Mouse (Mus musculus) kidney, embryonic 16.5 days (tissue): Measurements from ENCODE around the gene Bbs9. TPM values are rescaled to one million over a fixed set of nuclear protein-coding genes. Genes with fewer than 3 reads are reported as not detected.

ENCODE experiments used
- ATAC-seq: fragments of 200-750 bp; cut with Nextera tagmentation; 2 replicates; pipeline ENCODE4 v1.8.0; 2017; ENCODE audit warnings: moderate TSS enrichment; ENCODE audit not compliant: low FRiP score, low TSS enrichment
- H3K27ac ChIP-seq: fragments of 300-500 bp; sonication (generic); 2 replicates; pipeline ENCODE4 v1.5.1; 2014; ENCODE audit warnings: low read length
- H3K27me3 ChIP-seq: fragments of 300-500 bp; sonication (generic); 2 replicates; pipeline ENCODE4 v1.6.1; 2014; ENCODE audit warnings: low read length, control low read depth, mixed read lengths; ENCODE audit not compliant: insufficient read depth
- H3K36me3 ChIP-seq: fragments of 300-500 bp; sonication (generic); 2 replicates; pipeline ENCODE4 v1.6.1; 2014; ENCODE audit warnings: low read length, control low read depth, mixed read lengths; ENCODE audit not compliant: insufficient read depth
- H3K4me1 ChIP-seq: fragments of 300-500 bp; sonication (generic); 2 replicates; pipeline ENCODE4 v1.6.1; 2014; ENCODE audit warnings: low read length, control low read depth, mixed read lengths; ENCODE audit not compliant: insufficient read depth
- H3K4me2 ChIP-seq: fragments of 300-500 bp; sonication (generic); replicated peaks from 2 replicates; pipeline ENCODE4 v1.6.1; 2014; ENCODE audit warnings: low read depth, low read length
- H3K4me3 ChIP-seq: fragments of 300-500 bp; sonication (generic); 2 replicates; pipeline ENCODE4 v1.5.1; 2014; ENCODE audit warnings: mild to moderate bottlenecking, low read length
- H3K9ac ChIP-seq: fragments of 300-500 bp; sonication (generic); replicated peaks from 2 replicates; pipeline ENCODE4 v1.6.1; 2014; ENCODE audit warnings: low read length
- H3K9me3 ChIP-seq: fragments of 300-500 bp; sonication (generic); 2 replicates; pipeline ENCODE4 v1.6.1; 2016; ENCODE audit warnings: low read length, control low read depth
- WGBS: fragments of 180-500 bp; shearing (Covaris S2); extraction: QIAGEN DNeasy Blood & Tissue Kit; methylation state at CpG from one replicate; pipeline ENCODE4 v1.1.7; 2014; 5-methylcytosine and 5-hydroxymethylcytosine counted together
- polyA plus RNA-seq: library from polyadenylated mRNA; unstranded; fragments of >200 nt; fragmentation: Nextera tagmentation; extraction: Ambion mirVana; gene quantifications from 2 replicates; pipeline ENCODE4 v1.2.1, GENCODE M21; 2015

The Bbs9 gene
- polyA plus RNA-seq, 1 experiment from 2014 or later: 12.2 TPM

GRCm38 (mm10) chr9:22879266-22879665 lies 403.8 kb downstream of the Bbs9 start:
- Histone ChIP-seq H3K4me3 (no peak overlapping the region), H3K36me3 (no peaks in the 10 kb centered on the region), H3K4me1 (no peaks in the 10 kb centered on the region), H3K9ac (no peak overlapping the region), H3K4me2 (no peak overlapping the region), H3K27ac (no peak overlapping the region), H3K27me3 (no peaks in the 10 kb centered on the region), H3K9me3 (peaks cover 5% of the 10 kb centered on the region; the same call in 1 of the 2 replicates)
- no peak for ATAC-seq
- WGBS: 66% methylated on average over 3 of the region's 3 CpGs

GRCm38 (mm10) chr9:22886351-22886750 lies 410.8 kb downstream of the Bbs9 start:
- WGBS: 79% methylated on average over 4 of the region's 4 CpGs
- Histone ChIP-seq H3K36me3 (no peaks in the 10 kb centered on the region), H3K27ac (no peak overlapping the region), H3K4me3 (no peak overlapping the region), H3K9me3 (peaks cover 4% of the 10 kb centered on the region; the same call in 1 of the 2 replicates), H3K4me2 (no peak overlapping the region), H3K4me1 (no peaks in the 10 kb centered on the region), H3K9ac (no peak overlapping the region), H3K27me3 (no peaks in the 10 kb centered on the region)
- ATAC-seq: no peak

- Histone ChIP-seq H3K27ac (no peak overlapping the region), H3K9ac (no peak overlapping the region), H3K4me1 (no peaks in the 10 kb centered on the region), H3K27me3 (no peaks in the 10 kb centered on the region), H3K4me3 (no peak overlapping the region), H3K36me3 (no peaks in the 10 kb centered on the region), H3K9me3 (no peaks in the 10 kb centered on the region), H3K4me2 (no peak overlapping the region)
- ATAC-seq: no peak
- 78% methylated on average over 3 of the region's 3 CpGs for WGBS
These were observed 429.9 kb downstream of the Bbs9 start for GRCm38 (mm10) chr9:22905434-22905833.

GRCm38 (mm10) chr9:22916808-22917207 lies 441.3 kb downstream of the Bbs9 start:
- Histone ChIP-seq H3K4me3 (no peak overlapping the region), H3K9me3 (no peaks in the 10 kb centered on the region), H3K27me3 (no peaks in the 10 kb centered on the region), H3K4me1 (no peaks in the 10 kb centered on the region), H3K36me3 (no peaks in the 10 kb centered on the region), H3K27ac (no peak overlapping the region), H3K4me2 (no peak overlapping the region), H3K9ac (no peak overlapping the region)
- ATAC-seq: no peak

GRCm38 (mm10) chr9:22935645-22936044 lies 460.1 kb downstream of the Bbs9 start:
- H3K4me2 ChIP-seq: no peak overlapping the region
- H3K27ac ChIP-seq: no peak overlapping the region
- H3K4me1 ChIP-seq: no peaks in the 10 kb centered on the region; the same call in 1 of the 2 replicates
- H3K9me3 ChIP-seq: no peaks in the 10 kb centered on the region
- no peak overlapping the region for H3K4me3 ChIP-seq
- H3K9ac ChIP-seq: no peak overlapping the region
- ATAC-seq: no peak
- H3K27me3 ChIP-seq: no peaks in the 10 kb centered on the region
- no peaks in the 10 kb centered on the region for H3K36me3 ChIP-seq

Other genes starting within 250 kb of the Bbs9 start
- 4.9 and 5.2 TPM in 2 replicates for gene Zfp599, start 215.8 kb upstream of the Bbs9 start, polyA plus RNA-seq
- gene Zfp810, start 168.1 kb upstream of the Bbs9 start, polyA plus RNA-seq: 20.7 and 23.0 TPM in 2 replicates
- 45.9 and 48.1 TPM in 2 replicates for gene Anln, start 86.5 kb upstream of the Bbs9 start, polyA plus RNA-seq
- 4.3 and 4.8 TPM in 2 replicates for gene 9530077C05Rik, start 64.2 kb upstream of the Bbs9 start, polyA plus RNA-seq
- gene Gm17545, start 21.4 kb upstream of the Bbs9 start, polyA plus RNA-seq: not detected in 2 replicates
- gene Rp9, start 6.0 kb upstream of the Bbs9 start, polyA plus RNA-seq: 56.0 and 64.3 TPM in 2 replicates